Mouse (Mus musculus) left cerebral cortex, postnatal 10 days (tissue): ENCODE measurements around the gene Mpp2. TPM values are rescaled to one million over a fixed set of nuclear protein-coding genes. Genes with fewer than 3 reads are reported as not detected.

Experiments used
- DNase-seq, 2 experiments: peaks; one replicate each; pipeline ENCODE4 v3.0.0; 2021 to 2022; ENCODE audit warnings: low spot score in 2 of 2, mixed read lengths in 1 of 2; ENCODE audit errors: extremely low spot score in 1 of 2
- intact Hi-C: fragments of 180-260 bp; cut with DNase I; formaldehyde crosslinking; loops from one replicate; pipeline ENCODE4 v1.15.1; 2025
- total RNA-seq, 2 experiments: library from RNA; stranded (reverse); gene quantifications; 2 replicates each; pipeline ENCODE4 v1.2.3; 2021

Mpp2 gene
- total RNA-seq, 2 experiments from 2014 or later = 103 to 107 TPM

DNA sequence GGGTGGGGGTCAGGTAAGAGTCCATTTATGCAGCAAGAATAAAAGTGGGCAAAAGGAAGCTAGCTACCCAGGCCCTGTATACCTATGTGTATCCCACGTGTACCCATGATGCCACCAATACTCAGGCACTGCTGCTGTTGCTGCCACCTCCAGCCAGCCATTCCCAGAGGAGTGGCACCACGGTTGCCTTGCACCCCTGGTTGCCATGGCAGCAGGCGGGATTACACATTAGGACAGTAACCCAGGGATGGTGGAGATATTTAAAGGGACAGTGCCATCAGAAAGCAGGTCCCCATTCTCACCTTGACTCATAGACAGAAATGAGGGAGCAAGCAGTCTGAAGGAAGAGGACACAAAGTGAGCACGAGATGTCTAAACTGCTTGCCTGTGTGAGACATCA, 5.1 kb downstream of the Mpp2 start:
- intact Hi-C loops = no loop called here
- no peak for DNase-seq

DNA sequence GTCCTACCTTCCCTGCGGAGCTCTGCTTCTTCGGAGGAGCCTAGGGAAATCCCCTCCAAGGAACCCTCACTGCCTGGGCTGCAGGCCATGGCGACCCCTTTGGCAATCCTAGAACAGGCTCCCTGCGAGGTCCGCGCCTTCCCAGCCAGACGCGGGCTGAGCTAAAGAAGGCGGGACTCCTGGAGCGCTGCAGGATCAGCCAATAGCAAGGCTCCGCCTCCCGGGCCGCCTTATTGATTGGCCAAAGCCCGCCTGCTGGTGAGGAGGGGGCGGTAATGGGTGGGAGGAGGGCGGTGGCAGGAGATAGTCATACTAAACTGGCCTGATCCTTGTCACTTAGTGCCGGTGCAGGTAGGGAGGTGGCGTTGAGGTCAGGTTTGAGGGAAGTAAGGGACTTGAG, 6.0 kb downstream of the Mpp2 start:
- DNase-seq = peak; percentile 80 to 89
- intact Hi-C loops = no loop called here

DNA sequence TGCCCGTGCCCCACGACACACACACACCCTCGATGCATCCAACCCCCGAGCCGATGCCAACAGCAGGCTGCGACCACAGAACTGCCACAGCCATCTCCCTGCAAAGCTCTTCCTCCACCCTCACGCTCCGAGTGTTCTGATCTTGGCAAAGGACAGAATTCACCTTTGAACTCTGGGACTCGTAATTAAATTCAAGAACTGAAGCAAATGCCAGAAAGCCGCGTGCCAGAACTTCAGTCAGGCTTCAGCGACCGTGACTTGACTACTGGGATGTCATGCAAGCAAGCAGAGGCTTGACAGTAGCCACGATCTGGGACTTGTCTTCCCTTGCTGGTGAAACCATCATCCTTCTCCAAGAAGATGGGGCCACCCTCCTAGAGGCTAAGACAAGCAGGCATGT, 14.6 kb downstream of the Mpp2 start:
- intact Hi-C loops = no loop called here
- DNase-seq = no peak

DNA sequence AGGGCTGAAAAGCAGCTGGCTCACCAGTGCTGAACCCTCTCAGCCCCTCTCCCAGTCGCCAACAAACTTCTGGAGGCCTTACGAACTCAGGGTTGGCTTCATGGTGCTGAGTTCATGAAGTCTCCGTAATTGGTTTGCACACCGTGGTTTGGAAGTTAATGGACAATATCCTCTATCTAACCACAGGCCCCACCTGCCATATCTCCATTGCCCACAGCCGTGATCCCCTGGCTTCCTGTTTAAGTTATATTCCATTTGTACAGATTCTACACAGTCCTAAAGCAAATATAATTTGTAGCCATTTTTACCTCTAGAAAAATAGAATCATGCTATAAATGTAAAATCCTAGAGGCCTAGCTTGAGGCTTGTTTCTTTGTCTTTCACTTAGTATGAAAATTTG, 15.6 kb downstream of the Mpp2 start:
- no peak for DNase-seq
- intact Hi-C loops = no loop called here

DNA sequence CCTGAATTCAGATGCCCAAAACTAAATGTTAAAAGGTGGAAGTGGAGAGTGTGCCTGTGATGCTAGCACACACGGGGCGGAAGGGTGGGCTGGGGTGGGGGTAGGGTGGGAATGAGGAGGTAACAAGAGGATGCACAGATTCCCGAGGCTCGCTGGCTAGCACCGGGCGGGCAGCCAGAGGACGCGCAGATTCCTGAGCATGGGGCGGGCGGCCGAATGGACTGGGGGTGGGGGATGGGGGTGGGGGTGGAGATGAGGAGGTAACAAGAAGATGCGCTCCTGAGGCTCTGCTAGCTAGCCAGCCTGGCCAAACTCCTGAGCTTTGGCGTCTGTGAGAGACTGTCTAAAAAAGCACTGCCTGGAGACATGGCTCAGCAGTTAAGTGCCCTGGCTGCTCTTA, 17.9 kb downstream of the Mpp2 start:
- no peak for DNase-seq
- intact Hi-C loops = no loop called here

DNA sequence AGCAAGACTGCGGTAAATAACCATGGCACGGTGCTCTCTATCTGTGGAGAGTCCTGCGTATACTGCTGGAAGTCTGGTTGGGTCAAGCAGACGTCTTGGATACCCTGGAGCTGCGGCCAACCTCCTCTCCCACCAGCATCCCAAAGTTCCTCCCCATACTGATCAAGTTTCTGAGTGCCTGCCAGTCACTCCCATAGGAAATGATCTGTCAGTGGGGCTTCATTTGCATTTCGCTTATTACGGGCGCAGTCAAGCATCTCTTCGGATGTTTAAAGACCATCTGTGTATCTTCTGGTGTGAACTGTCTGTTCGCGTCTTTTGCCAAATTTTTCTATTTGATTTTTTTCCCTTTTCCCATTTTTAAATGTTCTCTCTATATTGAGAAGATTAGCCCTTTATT, 18.7 kb downstream of the Mpp2 start:
- no peak for DNase-seq
- intact Hi-C loops = no loop called here

DNA sequence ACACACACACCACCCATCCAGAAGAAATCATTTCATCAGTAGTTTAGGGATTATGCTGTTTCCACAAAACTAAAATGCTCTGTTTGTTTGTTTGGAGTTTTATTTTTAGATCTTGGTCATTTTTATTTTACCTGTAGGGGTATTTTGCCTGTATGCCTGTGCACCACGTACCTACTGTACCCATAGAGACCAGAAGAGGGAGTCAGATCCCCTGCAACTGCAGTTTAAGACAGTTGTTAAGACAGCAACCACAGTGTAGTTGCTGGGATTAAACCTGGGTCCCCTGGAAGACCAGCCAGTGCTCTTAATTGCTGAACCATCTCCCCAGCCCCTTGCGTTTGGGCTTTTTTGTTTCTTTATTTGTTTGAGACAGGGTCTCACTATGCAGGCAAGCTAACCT, 19.3 kb downstream of the Mpp2 start:
- intact Hi-C loops = no loop called here
- DNase-seq = no peak

DNA sequence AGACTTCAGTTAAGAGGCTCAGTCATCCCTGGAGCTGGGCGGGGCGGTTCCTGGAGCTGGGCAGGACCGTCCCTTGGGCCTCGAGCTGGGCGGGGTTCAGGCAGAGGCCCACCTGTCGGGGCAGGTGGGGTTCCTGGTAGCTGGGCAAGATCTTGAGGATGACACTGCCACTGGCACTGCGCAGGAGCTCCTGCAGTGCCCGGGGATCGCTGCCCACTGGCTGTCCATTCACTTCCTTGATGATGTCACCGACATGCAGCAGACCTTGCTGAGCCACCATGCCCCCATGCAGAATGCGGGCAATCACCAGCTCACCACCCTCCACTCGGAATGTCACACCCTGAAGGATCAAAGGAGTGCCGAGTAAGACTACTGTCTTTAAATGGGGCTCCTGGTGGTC, 25.2 kb downstream of the Mpp2 start:
- intact Hi-C loops = loop anchor here (5.0 kb wide), 2 partner anchors 34 to 74 kb away; no protein-coding TSS in a partner anchor
- DNase-seq = no peak

DNA sequence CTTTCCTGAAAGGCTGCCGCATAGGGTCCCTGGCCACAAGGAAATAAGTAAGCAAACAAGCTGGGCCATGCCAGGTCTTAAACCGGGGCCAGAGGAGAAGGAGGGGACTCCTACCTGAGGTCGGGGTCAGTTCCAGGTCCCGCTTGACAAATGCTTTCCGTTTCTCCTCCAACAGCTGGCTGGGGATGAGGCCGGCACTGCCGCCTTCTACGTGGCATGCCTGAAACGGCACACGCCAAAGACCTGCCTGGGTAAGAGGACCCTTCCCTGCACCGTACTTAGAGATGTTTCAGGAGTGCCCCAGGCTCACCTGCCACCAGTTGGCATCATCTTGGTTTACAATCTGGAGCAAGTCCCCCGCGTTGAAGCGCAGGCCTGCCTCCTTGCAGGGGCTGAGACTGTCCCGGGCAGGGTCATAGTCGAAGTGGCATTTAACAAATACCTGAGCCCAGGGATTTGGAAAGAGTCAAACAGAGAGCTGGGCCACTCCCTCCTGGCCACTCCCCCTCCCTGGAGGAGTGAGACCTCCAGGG, 26.3 kb downstream of the Mpp2 start:
- no peak for DNase-seq
- intact Hi-C loops = loop anchor here (5.0 kb wide), 2 partner anchors 35 to 75 kb away; no protein-coding TSS in a partner anchor

DNA sequence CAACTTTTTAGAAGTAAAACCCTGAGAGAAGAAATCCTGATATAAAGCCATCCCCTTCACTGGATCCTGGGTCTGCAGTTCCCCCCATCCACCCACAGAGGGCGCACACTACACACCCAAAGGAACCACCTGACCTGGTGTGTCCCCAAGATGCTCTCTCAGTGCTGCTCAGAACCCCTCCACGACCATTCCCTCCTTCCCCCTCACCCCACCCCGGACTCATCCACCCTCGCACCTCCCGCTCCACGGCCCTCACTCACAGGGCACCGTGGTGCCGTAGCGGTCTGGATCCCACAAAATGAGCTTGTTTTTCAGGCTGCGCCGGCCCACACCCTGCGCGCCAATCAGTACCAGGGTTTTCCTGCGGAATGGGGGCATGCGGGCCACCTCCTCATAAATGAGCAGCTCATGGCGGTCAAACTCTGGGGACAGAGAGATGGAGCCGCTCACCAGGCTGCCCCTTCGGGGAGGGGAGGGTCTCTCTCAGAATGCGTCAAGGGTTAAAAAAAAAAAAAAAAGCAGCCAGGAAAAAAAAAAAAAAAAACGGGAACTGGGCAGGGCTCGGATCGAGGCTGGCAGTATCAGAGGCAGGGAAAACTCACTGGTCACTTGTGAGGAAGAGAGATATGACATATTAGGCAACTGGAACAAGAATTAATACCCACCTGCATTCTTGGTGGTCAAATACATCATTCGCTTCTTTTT, 26.9 kb downstream of the Mpp2 start:
- intact Hi-C loops = loop anchor here (5.0 kb wide), 2 partner anchors 36 to 76 kb away; no protein-coding TSS in a partner anchor
- peak; percentile 78 to 80 for DNase-seq

DNA sequence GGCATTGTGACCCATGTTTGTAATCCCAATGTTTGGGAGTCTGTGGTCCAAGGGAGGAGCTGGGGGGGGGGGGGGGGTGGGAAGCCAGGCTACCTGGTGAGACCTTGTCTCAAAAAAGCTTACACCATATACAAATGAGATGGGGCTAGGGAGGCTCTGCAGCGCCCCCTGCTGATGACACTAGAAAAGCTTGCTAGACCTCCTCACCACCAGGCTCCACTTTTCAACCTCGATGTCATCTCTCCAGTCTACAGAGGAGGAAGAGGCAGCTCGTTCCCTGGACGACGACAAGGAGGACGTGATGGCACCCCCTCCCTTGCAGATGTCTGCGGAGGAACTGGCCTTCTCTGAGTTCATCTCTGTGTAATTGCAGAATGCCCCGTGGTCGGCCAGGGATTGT, 34.5 kb downstream of the Mpp2 start:
- DNase-seq = peak in 1 of 2 experiments; percentile 67
- intact Hi-C loops = no loop called here

DNA sequence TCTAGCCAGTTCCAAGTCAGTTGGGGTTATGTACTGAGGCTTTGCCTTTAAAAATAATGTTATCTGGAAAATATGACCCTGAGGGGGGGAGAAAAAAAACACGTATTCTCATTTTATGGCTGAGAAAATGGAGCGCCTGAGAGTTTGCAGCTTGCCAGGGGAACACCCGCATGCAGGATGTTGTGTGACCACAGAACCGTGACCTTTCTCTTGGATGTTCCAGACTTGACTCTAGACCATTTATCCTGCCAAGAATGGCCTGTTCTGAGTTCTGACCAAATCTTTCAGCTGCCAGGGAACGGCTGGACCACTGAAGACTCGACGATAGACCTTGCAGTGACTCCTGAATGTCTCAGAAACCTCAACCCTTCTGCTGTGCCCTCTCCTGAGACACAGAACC, 35.1 kb downstream of the Mpp2 start:
- no peak for DNase-seq
- intact Hi-C loops = no loop called here

DNA sequence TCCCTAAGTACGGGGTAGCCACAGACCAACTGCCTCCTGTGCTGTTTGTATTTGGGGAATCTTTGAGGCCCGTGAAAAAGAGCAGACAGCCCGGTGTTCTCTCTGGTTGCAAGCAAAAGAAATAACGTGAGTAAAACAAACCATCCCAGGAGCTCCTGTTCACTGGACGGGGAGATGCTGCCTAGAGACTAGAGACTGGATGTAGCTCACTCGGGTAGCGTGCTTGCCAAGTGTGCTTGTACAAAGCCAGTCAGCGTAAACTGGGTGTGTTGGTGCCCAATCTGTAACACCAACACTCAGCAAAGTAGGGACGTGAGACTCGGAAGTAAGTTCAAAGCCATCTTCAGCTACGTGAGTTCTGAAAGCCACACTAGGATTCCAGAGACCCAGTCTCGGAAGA, 35.6 kb downstream of the Mpp2 start:
- intact Hi-C loops = no loop called here
- no peak for DNase-seq

DNA sequence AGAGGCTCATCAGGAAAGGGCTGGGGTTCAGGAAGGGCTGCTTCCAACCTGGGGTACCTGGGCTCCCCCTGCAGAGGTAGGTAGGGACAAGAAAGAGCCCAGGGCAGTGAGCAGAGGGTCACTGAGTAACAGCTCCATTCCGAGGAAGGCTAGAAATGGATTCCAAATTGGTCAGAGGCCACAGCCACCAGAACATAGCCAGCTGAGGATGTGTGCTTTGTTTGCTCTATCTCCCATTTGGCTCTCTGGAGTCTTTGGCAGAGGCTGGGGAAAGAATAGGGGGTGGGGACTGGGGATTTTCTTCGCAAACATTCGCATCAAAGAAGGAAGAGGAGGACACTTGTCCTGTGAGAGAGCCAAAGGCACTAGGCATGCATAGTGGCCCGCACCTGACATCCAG, 36.4 kb downstream of the Mpp2 start:
- DNase-seq = no peak
- intact Hi-C loops = no loop called here

DNA sequence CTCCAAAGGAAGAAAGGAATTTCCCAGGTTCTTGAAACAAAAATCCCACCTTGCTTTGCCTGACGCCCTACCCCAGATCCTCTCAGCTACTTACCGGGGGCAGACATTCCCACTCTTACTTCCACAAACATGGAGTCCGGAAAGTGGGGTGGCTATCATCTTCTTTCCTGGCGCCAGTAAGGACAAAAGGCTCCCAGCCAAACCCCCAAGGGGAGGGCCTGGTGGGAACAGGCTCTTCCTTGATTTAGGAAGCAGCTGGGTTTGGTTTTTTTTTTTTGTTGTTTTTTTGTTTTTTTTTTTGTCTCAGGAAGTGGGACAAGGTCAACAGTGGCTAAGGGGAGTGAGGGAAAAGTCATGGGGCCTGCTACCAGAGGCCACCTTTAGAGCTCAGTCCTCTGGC, 36.8 kb downstream of the Mpp2 start:
- peak in 1 of 2 experiments; percentile 84 for DNase-seq
- intact Hi-C loops = no loop called here

DNA sequence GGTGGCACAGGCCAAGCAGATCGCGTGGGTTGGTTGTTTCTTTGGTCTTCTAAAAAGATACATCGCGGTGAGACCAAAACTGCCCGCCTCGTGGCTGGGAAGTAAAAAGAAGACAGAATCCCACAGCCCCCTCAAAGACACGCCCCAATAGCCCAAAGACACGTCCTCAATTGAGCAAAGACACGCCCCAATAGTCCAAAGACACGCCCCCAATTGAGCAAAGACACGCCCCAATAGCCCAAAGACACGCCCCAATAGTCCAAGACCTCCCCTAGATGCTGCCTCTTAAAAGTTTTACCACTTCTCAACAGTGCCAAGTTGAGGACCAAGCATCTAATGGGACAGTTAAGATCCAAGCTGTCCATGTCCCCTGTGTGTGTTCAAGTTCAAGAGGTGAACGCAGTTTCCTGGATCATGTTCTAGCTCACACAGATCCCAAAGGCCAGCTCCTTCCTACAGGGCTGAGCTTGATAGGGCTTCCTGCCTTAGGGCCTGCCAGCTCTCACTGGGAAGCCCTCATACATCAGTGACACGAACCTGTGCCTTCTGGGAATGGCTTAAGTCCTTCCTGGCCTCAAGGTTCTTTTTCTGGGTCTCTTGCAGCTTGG, 38.3 kb downstream of the Mpp2 start:
- intact Hi-C loops = no loop called here
- no peak for DNase-seq

DNA sequence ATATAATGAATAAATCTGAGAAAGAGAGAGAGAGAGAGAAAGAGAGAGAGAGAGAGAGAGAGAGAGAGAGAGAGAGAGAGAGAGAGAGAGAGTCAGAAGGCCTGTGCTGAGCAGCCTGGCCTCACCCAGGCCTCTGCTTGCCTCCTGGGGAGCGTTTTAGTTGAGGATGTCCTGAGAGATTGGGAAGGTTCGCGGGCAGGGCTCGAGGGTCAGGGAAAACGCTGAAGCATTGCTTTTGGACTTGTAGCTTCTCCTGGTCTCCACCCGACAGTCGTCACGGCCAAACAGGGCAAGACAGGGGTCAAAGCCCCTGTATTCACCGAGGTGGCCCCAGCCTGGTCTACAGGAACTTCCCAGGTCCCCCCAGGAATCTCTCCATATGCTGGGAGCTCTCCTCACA, 41.7 kb downstream of the Mpp2 start:
- intact Hi-C loops = no loop called here
- no peak for DNase-seq

DNA sequence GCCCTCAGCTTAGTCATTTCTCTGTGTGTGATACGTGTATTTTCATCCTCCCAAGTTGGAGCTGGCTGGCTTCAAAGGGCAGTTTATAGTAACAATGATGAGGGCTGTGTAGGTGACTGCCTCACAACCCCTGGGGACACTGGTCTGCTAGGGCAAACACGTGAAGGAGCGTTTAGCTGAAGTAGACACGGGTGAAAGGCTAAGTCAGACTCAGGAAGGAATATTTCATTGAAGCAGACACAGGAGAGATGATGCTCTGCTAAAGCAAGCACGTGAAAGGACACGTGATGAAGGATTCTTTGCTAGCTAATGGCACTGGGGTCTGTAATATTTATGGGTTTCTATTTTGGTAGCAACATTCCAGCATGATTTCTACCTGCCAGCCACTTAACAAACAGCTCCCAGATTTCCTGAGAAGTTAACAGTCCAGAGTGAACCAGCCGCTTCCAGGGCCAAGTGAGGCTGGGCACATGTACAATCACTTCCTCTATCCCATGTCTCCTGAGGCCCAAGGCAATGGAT, 43.6 kb downstream of the Mpp2 start:
- intact Hi-C loops = no loop called here
- DNase-seq = no peak

DNA sequence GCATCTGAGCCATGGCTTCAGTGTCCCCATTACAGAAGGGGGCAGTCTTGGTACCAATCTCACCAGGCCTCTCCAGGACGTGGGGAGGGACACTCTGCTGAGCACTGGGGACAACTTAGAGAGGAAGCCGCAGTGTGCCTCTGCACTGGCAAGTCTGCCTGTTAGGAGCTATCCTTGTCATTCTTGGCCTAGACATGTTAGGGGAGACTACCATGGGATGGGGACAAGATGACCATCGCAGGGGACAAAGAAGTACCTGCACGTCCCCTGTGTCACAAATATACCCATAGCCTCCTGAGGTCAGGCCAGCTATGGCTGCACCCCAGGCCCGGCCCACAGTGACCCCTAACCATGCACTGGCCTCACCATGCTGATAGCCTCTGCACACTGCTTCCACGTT, 44.9 kb downstream of the Mpp2 start:
- intact Hi-C loops = no loop called here
- DNase-seq = no peak

DNA sequence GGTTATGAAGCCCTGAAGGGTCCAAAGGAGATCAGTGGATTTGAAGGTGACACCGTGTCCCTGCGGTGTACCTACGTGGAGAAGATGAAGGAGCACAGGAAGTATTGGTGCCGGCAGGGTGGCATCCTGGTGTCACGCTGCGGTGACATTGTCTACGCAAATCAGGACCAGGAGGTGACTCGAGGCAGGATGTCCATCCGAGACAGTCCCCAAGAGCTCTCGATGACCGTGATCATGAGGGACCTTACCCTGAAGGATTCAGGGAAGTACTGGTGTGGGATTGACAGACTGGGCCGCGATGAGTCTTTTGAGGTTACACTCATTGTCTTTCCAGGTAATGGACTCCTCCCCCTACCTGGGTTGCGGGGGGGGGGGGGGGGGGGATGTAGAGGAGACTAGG, 45.3 kb downstream of the Mpp2 start:
- no peak for DNase-seq
- intact Hi-C loops = no loop called here
